Mouse (Mus musculus) liver, embryonic 16.5 days (tissue): ENCODE measurements around the gene Pik3r3. TPM values are rescaled to one million over a fixed set of nuclear protein-coding genes. Genes with fewer than 3 reads are reported as not detected.
A peak's percentile ranks its signal among the peaks of the same experiment; 100 is the strongest.

Experiments used
- ATAC-seq: fragments of 200-750 bp; cut with Nextera tagmentation; 2 replicates; pipeline ENCODE4 v1.8.0; 2017; ENCODE audit warnings: low read depth, mild to moderate bottlenecking, moderate number of reproducible peaks, moderate library complexity
- H3K27ac ChIP-seq: fragments of 300-500 bp; sonication (generic); 2 replicates; pipeline ENCODE4 v1.5.1; 2014; ENCODE audit warnings: mild to moderate bottlenecking, low read length
- H3K27me3 ChIP-seq: fragments of 300-500 bp; sonication (generic); 2 replicates; pipeline ENCODE4 v1.6.1; 2014; ENCODE audit warnings: low read depth, low read length, mixed read lengths; ENCODE audit not compliant: control insufficient read depth, insufficient read depth
- H3K36me3 ChIP-seq: fragments of 300-500 bp; sonication (generic); 2 replicates; pipeline ENCODE4 v1.6.1; 2014; ENCODE audit warnings: mild to moderate bottlenecking; ENCODE audit not compliant: control insufficient read depth, insufficient read depth
- H3K4me1 ChIP-seq: fragments of 300-500 bp; sonication (generic); 2 replicates; pipeline ENCODE4 v1.6.1; 2014; ENCODE audit warnings: low read depth, low read length, mixed read lengths; ENCODE audit not compliant: control insufficient read depth
- H3K4me2 ChIP-seq: fragments of 300-500 bp; sonication (generic); 2 replicates; pipeline ENCODE4 v1.6.1; 2014; ENCODE audit warnings: low read depth, low read length, mixed read lengths
- H3K4me3 ChIP-seq: fragments of 300-500 bp; sonication (generic); 2 replicates; pipeline ENCODE4 v1.5.1; 2014; ENCODE audit warnings: low read depth, mild to moderate bottlenecking, low read length
- H3K9ac ChIP-seq: fragments of 300-500 bp; sonication (generic); 2 replicates; pipeline ENCODE4 v1.6.1; 2014; ENCODE audit warnings: low read depth, low read length
- H3K9me3 ChIP-seq: fragments of 300-500 bp; sonication (generic); replicated peaks from 2 replicates; pipeline ENCODE4 v1.6.1; 2016; ENCODE audit warnings: low read length; ENCODE audit not compliant: control insufficient read depth
- WGBS: fragments of 180-500 bp; shearing (Covaris S2); extraction: QIAGEN DNeasy Blood & Tissue Kit; methylation state at CpG from one replicate; pipeline ENCODE4 v1.1.7; 2014; ENCODE audit not compliant: insufficient replicate concordance; 5-methylcytosine and 5-hydroxymethylcytosine counted together
- polyA plus RNA-seq: library from polyadenylated mRNA; unstranded; fragments of >200 nt; fragmentation: Nextera tagmentation; extraction: Ambion mirVana; gene quantifications from 2 replicates; pipeline ENCODE4 v1.2.1, GENCODE M21; 2015

Gene Pik3r3
- 0.61 and 0.72 TPM in 2 replicates for polyA plus RNA-seq

- H3K27ac ChIP-seq: peak within 1 kb of the TSS; percentile 86
- H3K4me1 ChIP-seq: peaks cover 11% of the 10 kb centered on the region
- peak within 1 kb of the TSS; percentile 98 for H3K4me2 ChIP-seq
- no peaks in the 10 kb centered on the region for H3K36me3 ChIP-seq
- peaks cover 12% of the 10 kb centered on the region for H3K27me3 ChIP-seq
- H3K9ac ChIP-seq: peak within 1 kb of the TSS; percentile 91
- H3K9me3 ChIP-seq: no peaks in the 10 kb centered on the region
- peak; percentile 100 for ATAC-seq
- under 1% methylated on average over 52 of the region's 53 CpGs for WGBS
- H3K4me3 ChIP-seq: peak within 1 kb of the TSS; percentile 92
These were observed at the start of gene Pik3r3 for GRCm38 (mm10) chr4:116221140-116221851. Gene Pik3r3, plus strand, starts transcription at chr4:116221618.

DNA sequence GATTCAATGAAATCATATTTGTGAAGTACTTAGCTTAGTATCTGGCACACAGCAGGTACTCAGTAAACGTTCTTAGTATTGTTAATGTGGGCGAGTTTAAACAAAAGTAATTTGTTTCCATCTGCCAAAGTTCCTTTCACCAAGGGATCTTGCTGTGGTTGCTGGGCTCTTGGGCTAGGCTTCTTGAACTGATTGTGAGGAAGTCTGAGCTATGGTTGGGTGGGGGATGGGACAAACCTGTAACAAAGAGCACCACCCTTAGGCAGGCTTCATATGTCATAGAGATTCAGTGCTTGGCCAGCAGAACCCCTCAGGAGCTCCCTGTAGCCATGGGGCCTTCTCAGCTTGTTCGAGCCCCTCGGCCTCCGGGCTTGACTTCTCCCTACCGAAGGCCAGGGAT is 48.3 kb upstream of the Pik3r3 start, which contains the start of the genes 1700042G07Rik and Gm49337:
Gene 1700042G07Rik, plus strand, starts transcription at position 301 of the 400 bp plus-strand sequence.
Gene Gm49337, plus strand, starts transcription at position 313 of the 400 bp plus-strand sequence.
- 73% methylated on average over 6 of the region's 6 CpGs for WGBS

DNA sequence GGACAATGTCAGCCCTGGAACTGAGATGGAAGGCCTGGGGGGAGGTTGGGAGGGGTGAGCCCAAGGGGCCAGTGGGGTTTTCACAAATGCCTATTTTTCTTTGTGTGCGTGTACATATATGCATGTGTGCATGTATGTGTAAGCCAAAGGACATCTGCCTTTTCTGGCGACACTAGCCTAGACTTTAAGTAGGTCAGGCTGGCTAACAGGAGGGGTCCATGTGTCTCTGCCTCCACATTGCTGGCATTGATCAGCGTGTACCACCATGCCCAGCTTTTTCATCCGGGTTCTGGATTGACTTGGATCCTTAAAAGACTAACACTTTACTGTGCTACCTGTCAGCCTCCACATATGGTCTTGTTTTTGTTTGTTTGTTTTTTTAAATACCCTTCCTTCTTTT is 47.7 kb upstream of the Pik3r3 start:
- 75% methylated on average over 4 of the region's 4 CpGs for WGBS
- ATAC-seq: no peak
- Histone ChIP-seq H3K4me1 (peaks cover 22% of the 10 kb centered on the region), H3K27ac (no peak overlapping the region), H3K9ac (no peak overlapping the region), H3K27me3 (peaks cover 6% of the 10 kb centered on the region), H3K9me3 (no peaks in the 10 kb centered on the region), H3K4me3 (no peak overlapping the region), H3K4me2 (no peak overlapping the region), H3K36me3 (no peaks in the 10 kb centered on the region)

More for the DNA sequence above, 48.3 kb upstream of the Pik3r3 start, which contains the start of the genes 1700042G07Rik and Gm49337:
- Histone ChIP-seq H3K4me2 (no peak within 1 kb of the TSS), H3K9ac (no peak within 1 kb of the TSS), H3K4me3 (no peak within 1 kb of the TSS), H3K27ac (no peak within 1 kb of the TSS), H3K27me3 (peaks cover 6% of the 10 kb centered on the region), H3K9me3 (no peaks in the 10 kb centered on the region), H3K36me3 (no peaks in the 10 kb centered on the region), H3K4me1 (peaks cover 22% of the 10 kb centered on the region)
- no peak for ATAC-seq

DNA sequence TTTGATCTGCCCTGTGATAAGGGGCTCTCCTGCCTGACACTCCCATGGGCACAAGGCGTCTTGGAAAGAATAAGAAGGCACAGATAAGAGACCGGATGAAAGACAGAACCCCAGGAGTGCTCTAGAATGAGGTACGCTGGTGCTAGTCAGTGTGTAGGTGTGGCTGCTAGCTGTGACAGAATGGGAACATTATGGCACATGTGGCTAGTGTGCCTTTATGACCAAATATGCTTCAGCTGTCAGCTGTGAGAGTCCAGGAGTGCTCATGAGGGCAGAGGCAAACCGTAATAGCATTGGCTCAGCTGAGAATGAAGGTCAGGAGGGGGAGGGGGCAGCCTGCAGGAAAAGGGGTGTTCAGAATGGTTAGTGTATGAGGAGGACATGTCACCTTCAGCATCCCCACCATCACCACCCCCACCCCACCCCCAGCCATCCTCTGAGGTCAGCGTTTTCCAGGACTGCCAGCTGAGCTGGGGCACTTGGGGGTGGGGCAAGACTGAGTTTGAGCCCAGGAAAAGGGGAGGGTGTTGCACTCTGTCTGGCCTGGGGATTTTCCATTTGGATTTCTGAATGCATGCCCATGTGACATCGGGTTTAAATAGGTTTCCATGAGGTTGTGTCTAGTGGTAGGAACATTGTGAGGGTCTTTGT is 46.8 kb upstream of the Pik3r3 start:
- Histone ChIP-seq H3K4me3 (no peak overlapping the region), H3K9me3 (no peaks in the 10 kb centered on the region), H3K36me3 (no peaks in the 10 kb centered on the region), H3K27me3 (peaks cover 6% of the 10 kb centered on the region), H3K27ac (no peak overlapping the region), H3K4me1 (peaks cover 22% of the 10 kb centered on the region), H3K4me2 (no peak overlapping the region), H3K9ac (no peak overlapping the region)
- no peak for ATAC-seq
- WGBS: 40% methylated on average over 6 of the region's 6 CpGs

- H3K36me3 ChIP-seq: no peaks in the 10 kb centered on the region
- no peak overlapping the region for H3K4me3 ChIP-seq
- no peaks in the 10 kb centered on the region for H3K9me3 ChIP-seq
- H3K4me2 ChIP-seq: no peak overlapping the region
- H3K4me1 ChIP-seq: peaks cover 22% of the 10 kb centered on the region
- H3K27me3 ChIP-seq: peaks cover 6% of the 10 kb centered on the region
- H3K27ac ChIP-seq: no peak overlapping the region
- H3K9ac ChIP-seq: no peak overlapping the region
- ATAC-seq: no peak
These were observed 46.3 kb upstream of the Pik3r3 start for GRCm38 (mm10) chr4:116175136-116175535.

- Histone ChIP-seq H3K4me3 (no peak overlapping the region), H3K27me3 (peaks cover 6% of the 10 kb centered on the region), H3K9ac (no peak overlapping the region), H3K36me3 (no peaks in the 10 kb centered on the region), H3K4me1 (peaks cover 22% of the 10 kb centered on the region), H3K4me2 (peak overlapping the region; percentile 33), H3K27ac (no peak overlapping the region), H3K9me3 (no peaks in the 10 kb centered on the region)
- whole genome bisulfite sequencing: 26% methylated on average over 7 of the region's 7 CpGs
- peak; percentile 83 for ATAC-seq
These were observed 45.5 kb upstream of the Pik3r3 start for GRCm38 (mm10) chr4:116175711-116176542.

- Histone ChIP-seq H3K36me3 (no peaks in the 10 kb centered on the region), H3K4me2 (peak overlapping the region; percentile 33), H3K9me3 (no peaks in the 10 kb centered on the region), H3K4me1 (peaks cover 22% of the 10 kb centered on the region), H3K27ac (peak overlapping the region; percentile 9; the same call in 1 of the 2 replicates), H3K27me3 (peaks cover 6% of the 10 kb centered on the region), H3K4me3 (no peak overlapping the region), H3K9ac (no peak overlapping the region)
- 6% methylated on average over 10 of the region's 10 CpGs for WGBS
- 0 out of 2 replicates have a peak, but pooled peaks have one; percentile 28 for ATAC-seq
These were observed 44.9 kb upstream of the Pik3r3 start for GRCm38 (mm10) chr4:116176543-116176988.

DNA sequence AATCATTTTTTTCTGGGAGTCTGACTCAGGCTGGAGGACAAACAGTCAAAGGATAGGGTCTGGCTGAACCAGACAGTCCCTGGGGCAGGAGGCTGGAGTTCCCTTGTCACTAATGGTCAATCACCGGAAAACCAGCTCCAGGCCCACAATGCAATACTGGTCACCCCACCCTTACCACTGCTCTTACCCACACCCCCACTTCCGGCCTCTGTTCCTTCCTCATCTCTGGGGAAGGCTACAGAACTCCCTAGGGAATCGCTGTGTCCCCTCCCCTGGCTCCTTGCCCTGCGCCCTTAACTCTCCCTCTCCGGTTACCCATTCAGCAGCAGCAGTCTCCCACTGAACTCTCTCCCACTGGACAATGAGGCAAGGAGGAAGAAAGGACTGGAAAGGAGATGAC is 44.3 kb upstream of the Pik3r3 start:
- 28% methylated on average over 5 of the region's 5 CpGs for WGBS
- Histone ChIP-seq H3K4me3 (no peak overlapping the region), H3K27ac (no peak overlapping the region), H3K4me1 (peaks cover 22% of the 10 kb centered on the region), H3K27me3 (peaks cover 6% of the 10 kb centered on the region), H3K4me2 (peak overlapping the region; percentile 33), H3K36me3 (no peaks in the 10 kb centered on the region), H3K9ac (no peak overlapping the region), H3K9me3 (no peaks in the 10 kb centered on the region)
- peak; percentile 59 for ATAC-seq
